22 mouse cellular contexts compared by ENCODE assay signal in genomic region chr8:99736190-99736589, GRCm38 (mm10).
A peak's percentile ranks its signal among the peaks of the same experiment; 100 is the strongest.
DNase-seq lines count a peak whose midpoint lies in the region; ATAC-seq and TF ChIP-seq lines count a peak whose summit lies in the region.
"Had no signal": no experiment of that assay in that cellular context is flagged by ENCODE, and none has a peak within 500 bp of the region (broad histone marks: within the 10 kb centered on the region; RNA-seq: fewer than 3 reads in every experiment).

No protein-coding gene starts in this region.

- no peak overlapping the region for H3K4me2 ChIP-seq in forebrain, embryonic 16.5 days (ENCODE audit: low read length)
- H3K4me2 ChIP-seq: heart, embryonic 11.5 days; hindbrain, embryonic 12.5 days; hindbrain, embryonic 15.5 days had no signal

- H3K4me1 ChIP-seq in forebrain, embryonic 16.5 days (replicated peaks; ENCODE audit: control insufficient read depth, insufficient read depth, low read length): no peaks in the 10 kb centered on the region
- no peaks in the 10 kb centered on the region for H3K4me1 ChIP-seq in forebrain, embryonic 10.5 days
- H3K4me1 ChIP-seq: hindbrain, embryonic 12.5 days; hindbrain, embryonic 15.5 days had no signal

- peak; percentile 66 for ATAC-seq in forebrain, embryonic 16.5 days
- ATAC-seq: activated CD4-positive, CD25-positive, alpha-beta regulatory T cell, adult 4 months; CD4-positive, CD25-positive, alpha-beta regulatory T cell, adult 4 months; intestine, postnatal 0 days had no signal

- 55% methylated on average over 2 of the region's 2 CpGs for WGBS in forebrain, embryonic 16.5 days
- 86% methylated on average over 2 of the region's 2 CpGs for WGBS in forebrain, embryonic 10.5 days

- H3K4me3 ChIP-seq in forebrain, embryonic 16.5 days (replicated peaks; ENCODE audit: low read length): no peak overlapping the region
- H3K4me3 ChIP-seq in forebrain, embryonic 10.5 days: no peak overlapping the region
- H3K4me3 ChIP-seq in layer of hippocampus, adult 2 months: no peak overlapping the region
- H3K4me3 ChIP-seq: gastrocnemius, adult 2 months; hindbrain, embryonic 12.5 days; hindbrain, embryonic 15.5 days had no signal

- H3K9me3 ChIP-seq in forebrain, embryonic 16.5 days (ENCODE audit: control insufficient read depth, low read length): no peaks in the 10 kb centered on the region
- H3K9me3 ChIP-seq in forebrain, embryonic 10.5 days: no peaks in the 10 kb centered on the region
- H3K9me3 ChIP-seq: hindbrain, embryonic 12.5 days; hindbrain, embryonic 15.5 days had no signal

- no peaks in the 10 kb centered on the region for H3K36me3 ChIP-seq in forebrain, embryonic 16.5 days (ENCODE audit: control insufficient read depth, insufficient read depth)
- no peaks in the 10 kb centered on the region for H3K36me3 ChIP-seq in forebrain, embryonic 10.5 days (replicated peaks)
- H3K36me3 ChIP-seq: hindbrain, embryonic 12.5 days; hindbrain, embryonic 15.5 days had no signal

- no peaks in the 10 kb centered on the region for H3K27me3 ChIP-seq in forebrain, embryonic 16.5 days (replicated peaks; ENCODE audit: control insufficient read depth, insufficient read depth, low read length)
- no peaks in the 10 kb centered on the region for H3K27me3 ChIP-seq in forebrain, embryonic 10.5 days (ENCODE audit: poor library complexity, severe bottlenecking)
- H3K27me3 ChIP-seq: hindbrain, embryonic 12.5 days; hindbrain, embryonic 15.5 days had no signal

- no peak for TF ChIP-seq POLR2A in brain, embryonic 14.5 days (IDR thresholded peaks at IDR 0.05; ENCODE audit: borderline replicate concordance, extremely low read depth, insufficient read depth, insufficient read length, poor library complexity, severe bottlenecking)

- no peak overlapping the region for H3K27ac ChIP-seq in forebrain, embryonic 16.5 days (ENCODE audit: low read length)
- H3K27ac ChIP-seq in forebrain, embryonic 10.5 days: no peak overlapping the region
- H3K27ac ChIP-seq in layer of hippocampus, adult 2 months: peak overlapping the region; percentile 36; the same call in 1 of the 2 replicates
- H3K27ac ChIP-seq: gastrocnemius, adult 2 months; hindbrain, embryonic 12.5 days; hindbrain, embryonic 15.5 days had no signal

- no peak overlapping the region for H3K9ac ChIP-seq in forebrain, embryonic 16.5 days (replicated peaks; ENCODE audit: low read depth, low read length)
- H3K9ac ChIP-seq: hindbrain, embryonic 12.5 days; hindbrain, embryonic 15.5 days had no signal

- no peak for TF ChIP-seq CTCF in layer of hippocampus, adult 2 months (conservative IDR thresholded peaks at IDR 0.05)
- TF ChIP-seq CTCF in brain, embryonic 14.5 days (IDR thresholded peaks at IDR 0.05; ENCODE audit: borderline replicate concordance, extremely low read depth, insufficient read depth, insufficient read length): no peak

- DNase-seq in forebrain, embryonic 10.5 days (ENCODE audit: extremely low spot score, low spot score): no peak
- DNase-seq in layer of hippocampus, adult 2 months (ENCODE audit: low spot score in 2 of 2): no peak
- DNase-seq in layer of hippocampus, adult 9-10 months (ENCODE audit: low spot score): no peak
- peak; percentile 29 for DNase-seq in brain, embryonic 14.5 days (ENCODE audit: low read depth)
- DNase-seq in telencephalon, adult 2 months (ENCODE audit: low read depth, low spot score): peak; percentile 12
- DNase-seq in c-Kit-positive CD71-positive TER-119-positive erythroid progenitor cells, embryonic 14.5 days (ENCODE audit: low spot score): no peak
- DNase-seq: adrenal gland, adult 8-10 months; adrenal gland, postnatal 25 days; cerebellum, adult 18-20 months; cerebellum, adult 9-10 months; cerebellum, postnatal 14 days; gastrocnemius, adult 2 months; gastrocnemius, postnatal 14 days; heart, adult 11 months; kidney, adult 2 months had no signal

Comparison
In these comparisons a context has a peak if more than half of its experiments do, and no peak if none do; other contexts are left out.
1. DNase-seq: peak in brain, embryonic 14.5 days (single experiment) and telencephalon, adult 2 months (single experiment); none in forebrain, embryonic 10.5 days (single experiment), layer of hippocampus, adult 2 months (0 of 2), layer of hippocampus, adult 9-10 months (single experiment) and c-Kit-positive CD71-positive TER-119-positive erythroid progenitor cells, embryonic 14.5 days (single experiment).